Mouse (Mus musculus) kidney, adult 2 months (tissue): ENCODE measurements around the gene Rad51b.

ENCODE experiments used
- CTCF ChIP-seq: fragments of 200-500 bp; conservative IDR thresholded peaks from 2 replicates; pipeline ENCODE4 v1.5.1; 2011; ENCODE audit warnings: low read depth, mild to moderate bottlenecking, control low read depth, low read length, moderate library complexity, mixed read lengths; ENCODE audit not compliant: insufficient read depth, insufficient read length
- POLR2A ChIP-seq: fragments of 200-500 bp; IDR thresholded peaks from one replicate; pipeline ENCODE4 v1.6.1; 2011; ENCODE audit warnings: low read depth, low read length, control low read depth

DNA sequence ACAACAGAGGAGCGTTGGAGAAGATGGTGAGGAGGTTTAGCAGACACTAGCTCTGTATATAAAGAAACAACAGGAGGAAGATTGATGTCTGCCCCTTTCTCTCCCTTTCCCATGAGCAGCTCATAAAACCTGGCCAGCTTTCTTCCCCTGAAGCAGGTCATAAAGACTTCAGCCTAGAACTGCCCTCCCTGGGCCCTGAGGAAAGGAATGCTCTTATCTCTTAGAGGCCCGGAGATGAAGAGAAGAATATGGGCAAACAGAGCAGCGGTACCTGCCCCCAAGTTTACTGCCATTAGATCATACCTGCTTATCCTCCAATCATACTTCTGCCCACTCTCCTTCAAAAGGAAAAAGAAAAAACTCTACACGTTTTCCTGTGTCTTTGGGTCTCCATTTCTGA lies 519.2 kb downstream of the Rad51b start:
- TF ChIP-seq POLR2A: no peak
- TF ChIP-seq CTCF: no peak
